Mouse (Mus musculus): Measurements from ENCODE around the gene 1500011B03Rik. TPM values are rescaled to one million over a fixed set of nuclear protein-coding genes. Genes with fewer than 3 reads are reported as not detected.

Gene 1500011B03Rik
- polyA plus RNA-seq, 1 experiment: 34.7 TPM

- H3ac ChIP-seq (ENCODE audit: control insufficient read depth, insufficient read length, low read depth): no peak overlapping the region
- no peaks in the 10 kb centered on the region for H3K27me3 ChIP-seq (ENCODE audit: control insufficient read depth, insufficient read depth, insufficient read length)
- peaks cover 64% of the 10 kb centered on the region for H3K79me2 ChIP-seq (ENCODE audit: control insufficient read depth, insufficient read depth)
- peaks cover 26% of the 10 kb centered on the region for H3K36me3 ChIP-seq (ENCODE audit: control insufficient read depth, insufficient read depth)
- H3K4me3 ChIP-seq (ENCODE audit: insufficient read depth, poor library complexity, severe bottlenecking): no peak overlapping the region
- TF ChIP-seq MYOD1 (IDR thresholded peaks at IDR 0.05; ENCODE audit: control insufficient read depth, insufficient read length, low read depth) (no peak), CEBPB (IDR thresholded peaks at IDR 0.05; ENCODE audit: low read depth) (no peak), MYOG (IDR thresholded peaks at IDR 0.05; ENCODE audit: control insufficient read depth, extremely low read depth, insufficient read length) (no peak)
- peaks cover 45% of the 10 kb centered on the region for H3K79me3 ChIP-seq (ENCODE audit: low read depth)
Observed at GRCm38 (mm10) chr5:114767185-114767584, 56.1 kb downstream of the 1500011B03Rik start.

GRCm38 (mm10) chr5:114766686-114767085 lies 56.6 kb downstream of the 1500011B03Rik start:
- H3K4me3 ChIP-seq (ENCODE audit: insufficient read depth, poor library complexity, severe bottlenecking): no peak overlapping the region

GRCm38 (mm10) chr5:114764812-114765735 lies 58.2 kb downstream of the 1500011B03Rik start:
- Histone ChIP-seq H3K36me3 (ENCODE audit: control insufficient read depth, insufficient read depth) (peaks cover 30% of the 10 kb centered on the region), H3K27me3 (ENCODE audit: control insufficient read depth, insufficient read depth, insufficient read length) (no peaks in the 10 kb centered on the region)

More at GRCm38 (mm10) chr5:114766686-114767085, 56.6 kb downstream of the 1500011B03Rik start:
- H3K36me3 ChIP-seq (ENCODE audit: control insufficient read depth, insufficient read depth): peaks cover 27% of the 10 kb centered on the region
- H3K79me2 ChIP-seq (ENCODE audit: control insufficient read depth, insufficient read depth): peaks cover 59% of the 10 kb centered on the region
- H3K27me3 ChIP-seq (ENCODE audit: control insufficient read depth, insufficient read depth, insufficient read length): no peaks in the 10 kb centered on the region
- no peak overlapping the region for H3ac ChIP-seq (ENCODE audit: control insufficient read depth, insufficient read length, low read depth)
- peaks cover 40% of the 10 kb centered on the region for H3K79me3 ChIP-seq (ENCODE audit: low read depth)
- TF ChIP-seq USF1 (IDR thresholded peaks at IDR 0.05; ENCODE audit: low read depth) (no peak), FOSL1 (IDR thresholded peaks at IDR 0.05; ENCODE audit: insufficient read depth, low read length, poor library complexity, severe bottlenecking) (no peak), CEBPB (IDR thresholded peaks at IDR 0.05; ENCODE audit: low read depth) (no peak), MYOG (IDR thresholded peaks at IDR 0.05; ENCODE audit: control insufficient read depth, extremely low read depth, insufficient read length) (no peak), CTCF (IDR thresholded peaks at IDR 0.05; ENCODE audit: control insufficient read depth, insufficient read depth, insufficient read length) (no peak), MAX (IDR thresholded peaks at IDR 0.05) (no peak), MYOD1 (IDR thresholded peaks at IDR 0.05; ENCODE audit: control insufficient read depth, insufficient read length, low read depth) (no peak)

GRCm38 (mm10) chr5:114761980-114762379 lies 61.3 kb downstream of the 1500011B03Rik start:
- no peaks in the 10 kb centered on the region for H3K27me3 ChIP-seq (ENCODE audit: control insufficient read depth, insufficient read depth, insufficient read length)
- no peak overlapping the region for H3ac ChIP-seq (ENCODE audit: control insufficient read depth, insufficient read length, low read depth)
- TF ChIP-seq CEBPB (IDR thresholded peaks at IDR 0.05; ENCODE audit: low read depth): no peak
- no peak for TF ChIP-seq MYOG (IDR thresholded peaks at IDR 0.05; ENCODE audit: control insufficient read depth, extremely low read depth, insufficient read length)
- TF ChIP-seq USF1 (IDR thresholded peaks at IDR 0.05; ENCODE audit: low read depth): no peak
- no peak for TF ChIP-seq MAX (IDR thresholded peaks at IDR 0.05)
- no peak for TF ChIP-seq CTCF (IDR thresholded peaks at IDR 0.05; ENCODE audit: control insufficient read depth, insufficient read depth, insufficient read length)
- TF ChIP-seq MYOD1 (IDR thresholded peaks at IDR 0.05; ENCODE audit: control insufficient read depth, insufficient read length, low read depth): no peak
- no peak for TF ChIP-seq FOSL1 (IDR thresholded peaks at IDR 0.05; ENCODE audit: insufficient read depth, low read length, poor library complexity, severe bottlenecking)
- H3K79me2 ChIP-seq (ENCODE audit: control insufficient read depth, insufficient read depth): peaks cover 12% of the 10 kb centered on the region
- H3K79me3 ChIP-seq (ENCODE audit: low read depth): peaks cover 3% of the 10 kb centered on the region
- H3K36me3 ChIP-seq (ENCODE audit: control insufficient read depth, insufficient read depth): peaks cover 30% of the 10 kb centered on the region
- H3K4me3 ChIP-seq (ENCODE audit: insufficient read depth, poor library complexity, severe bottlenecking): no peak overlapping the region

More at GRCm38 (mm10) chr5:114764812-114765735, 58.2 kb downstream of the 1500011B03Rik start:
- Histone ChIP-seq H3K79me3 (ENCODE audit: low read depth) (peaks cover 25% of the 10 kb centered on the region), H3ac (ENCODE audit: control insufficient read depth, insufficient read length, low read depth) (no peak overlapping the region), H3K4me3 (ENCODE audit: insufficient read depth, poor library complexity, severe bottlenecking) (no peak overlapping the region), H3K79me2 (ENCODE audit: control insufficient read depth, insufficient read depth) (peaks cover 42% of the 10 kb centered on the region)
- TF ChIP-seq FOSL1 (IDR thresholded peaks at IDR 0.05; ENCODE audit: insufficient read depth, low read length, poor library complexity, severe bottlenecking): no peak
- TF ChIP-seq CTCF (IDR thresholded peaks at IDR 0.05; ENCODE audit: control insufficient read depth, insufficient read depth, insufficient read length): no peak
- TF ChIP-seq CEBPB (IDR thresholded peaks at IDR 0.05; ENCODE audit: low read depth): no peak
- TF ChIP-seq MYOD1 (IDR thresholded peaks at IDR 0.05; ENCODE audit: control insufficient read depth, insufficient read length, low read depth): no peak
- no peak for TF ChIP-seq USF1 (IDR thresholded peaks at IDR 0.05; ENCODE audit: low read depth)
- no peak for TF ChIP-seq MYOG (IDR thresholded peaks at IDR 0.05; ENCODE audit: control insufficient read depth, extremely low read depth, insufficient read length)

GRCm38 (mm10) chr5:114759536-114760090 lies 63.7 kb downstream of the 1500011B03Rik start:
- no peaks in the 10 kb centered on the region for H3K27me3 ChIP-seq (ENCODE audit: control insufficient read depth, insufficient read depth, insufficient read length)
- TF ChIP-seq CTCF (IDR thresholded peaks at IDR 0.05; ENCODE audit: control insufficient read depth, insufficient read depth, insufficient read length) (no peak), MYOD1 (IDR thresholded peaks at IDR 0.05; ENCODE audit: control insufficient read depth, insufficient read length, low read depth) (no peak), USF1 (IDR thresholded peaks at IDR 0.05; ENCODE audit: low read depth) (no peak), MAX (IDR thresholded peaks at IDR 0.05) (no peak), MYOG (IDR thresholded peaks at IDR 0.05; ENCODE audit: control insufficient read depth, extremely low read depth, insufficient read length) (no peak), FOSL1 (IDR thresholded peaks at IDR 0.05; ENCODE audit: insufficient read depth, low read length, poor library complexity, severe bottlenecking) (no peak), CEBPB (IDR thresholded peaks at IDR 0.05; ENCODE audit: low read depth) (no peak)
- H3K4me3 ChIP-seq (ENCODE audit: insufficient read depth, poor library complexity, severe bottlenecking): no peak overlapping the region
- H3ac ChIP-seq (ENCODE audit: control insufficient read depth, insufficient read length, low read depth): no peak overlapping the region
- peaks cover 32% of the 10 kb centered on the region for H3K36me3 ChIP-seq (ENCODE audit: control insufficient read depth, insufficient read depth)
- no peaks in the 10 kb centered on the region for H3K79me2 ChIP-seq (ENCODE audit: control insufficient read depth, insufficient read depth)
- no peaks in the 10 kb centered on the region for H3K79me3 ChIP-seq (ENCODE audit: low read depth)

Small RNA genes within 50 kb of the gene (microRNA-seq; reads per million reads assigned to microRNA genes)
- 10.4 reads per million, percentile 60 among the genes with 10 or more reads in this experiment for gene Mir6240 (ENCODE audit: borderline microRNAs expressed)

Other genes starting within 250 kb of the 1500011B03Rik start
- 0.55 TPM for gene Trpv4, start 165.0 kb downstream of the 1500011B03Rik start, polyA plus RNA-seq (2012; fragmentation: generic; extraction: Trizol)
- gene Gltp, start 132.5 kb downstream of the 1500011B03Rik start, polyA plus RNA-seq (2012; fragmentation: generic; extraction: Trizol): 53.8 TPM
- gene Tchp, start 115.7 kb downstream of the 1500011B03Rik start, polyA plus RNA-seq (2012; fragmentation: generic; extraction: Trizol): 5.8 TPM
- gene Ankrd13a, start 48.8 kb downstream of the 1500011B03Rik start, polyA plus RNA-seq (2012; fragmentation: generic; extraction: Trizol): 55.2 TPM
- 19.5 TPM for gene Git2, start 48.0 kb downstream of the 1500011B03Rik start, polyA plus RNA-seq (2012; fragmentation: generic; extraction: Trizol)
- not detected for gene 4930519G04Rik, start 30.2 kb upstream of the 1500011B03Rik start, polyA plus RNA-seq (2012; fragmentation: generic; extraction: Trizol)
- not detected for gene Gm9936, start 35.2 kb upstream of the 1500011B03Rik start, polyA plus RNA-seq (2012; fragmentation: generic; extraction: Trizol)
- 0.40 TPM for gene Oasl2, start 73.5 kb upstream of the 1500011B03Rik start, polyA plus RNA-seq (2012; fragmentation: generic; extraction: Trizol)
- 0.07 TPM for gene Oasl1, start 99.8 kb upstream of the 1500011B03Rik start, polyA plus RNA-seq (2012; fragmentation: generic; extraction: Trizol)
- gene 2210016L21Rik, start 118.7 kb upstream of the 1500011B03Rik start, polyA plus RNA-seq (2012; fragmentation: generic; extraction: Trizol): 20.6 TPM
- 0.04 TPM for gene Hnf1a, start 147.6 kb upstream of the 1500011B03Rik start, polyA plus RNA-seq (2012; fragmentation: generic; extraction: Trizol)
- gene Sppl3, start 187.7 kb upstream of the 1500011B03Rik start, polyA plus RNA-seq (2012; fragmentation: generic; extraction: Trizol): 24.5 TPM